Mouse (Mus musculus): Measurements from ENCODE around the gene Hamp2.

DNA sequence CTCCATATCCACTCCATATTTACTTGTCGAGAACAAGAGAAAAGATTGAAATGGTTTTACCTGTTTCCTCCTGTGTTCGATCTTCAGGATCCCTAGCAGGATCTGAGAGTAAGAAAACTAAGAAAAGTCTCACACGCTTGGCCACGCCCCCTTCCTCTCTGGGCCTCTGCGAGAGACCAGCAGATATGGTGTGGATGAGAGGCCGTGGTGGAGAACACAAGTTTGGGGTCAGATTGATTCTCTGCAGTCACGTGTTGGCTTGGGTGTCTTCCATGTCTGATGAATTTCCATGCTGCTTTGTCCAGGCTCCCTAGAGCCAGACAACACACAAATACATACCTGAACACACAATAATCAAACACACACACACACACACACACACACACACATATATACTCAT is 44.3 kb downstream of the Hamp2 start, which contains the start of gene Cd22:
- no peak for TF ChIP-seq CTCF (IDR thresholded peaks at IDR 0.05; ENCODE audit: low read depth)
- TF ChIP-seq EP300 (IDR thresholded peaks at IDR 0.05; ENCODE audit: low read depth): no peak
